Mouse (Mus musculus): ENCODE measurements around the gene Cacng8.

DNA sequence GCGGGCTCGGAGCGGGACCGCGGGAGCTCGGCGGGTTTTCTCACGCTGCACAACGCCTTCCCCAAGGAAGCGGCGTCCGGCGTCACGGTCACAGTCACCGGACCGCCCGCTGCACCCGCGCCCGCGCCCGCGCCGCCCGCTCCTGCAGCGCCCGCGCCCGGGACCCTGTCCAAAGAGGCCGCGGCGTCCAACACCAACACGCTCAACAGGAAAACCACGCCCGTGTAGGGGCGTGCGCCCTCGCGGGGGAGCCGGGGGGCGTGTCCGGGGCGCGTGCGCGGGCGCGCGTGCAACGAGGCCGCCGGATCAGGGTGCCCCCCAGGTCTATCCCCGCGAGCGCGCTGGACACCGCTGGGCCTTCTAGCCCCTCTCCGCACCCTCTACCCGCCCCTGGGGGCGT, 24.9 kb downstream of the Cacng8 start:
- no peak for TF ChIP-seq CTCF (IDR thresholded peaks at IDR 0.05; ENCODE audit: borderline replicate concordance, extremely low read depth, insufficient read depth, insufficient read length)
- TF ChIP-seq POLR2A (IDR thresholded peaks at IDR 0.05; ENCODE audit: borderline replicate concordance, extremely low read depth, insufficient read depth, insufficient read length, poor library complexity, severe bottlenecking) = no peak

Measured in brain, embryonic 14.5 days (tissue).